Mouse (Mus musculus): ENCODE measurements around the gene Dgcr2.

DNA sequence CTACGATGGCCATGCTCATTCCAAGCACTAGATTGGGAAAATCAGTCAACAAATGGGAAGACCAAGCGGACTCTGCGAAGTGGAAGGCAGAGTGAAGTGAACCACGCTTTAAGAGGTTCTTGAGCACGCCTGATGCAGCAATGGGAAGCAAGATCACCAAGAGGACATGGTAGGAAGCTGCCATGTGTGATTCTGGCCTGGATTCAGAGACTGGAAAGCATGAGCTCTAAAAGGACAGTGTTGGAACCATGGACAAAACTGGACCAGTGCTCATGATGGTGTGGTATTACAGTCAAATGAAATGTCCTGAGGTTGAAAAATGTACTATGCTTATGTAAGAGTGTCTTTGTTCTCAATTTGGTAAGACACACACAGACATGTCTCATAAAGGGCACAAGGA is 47.0 kb downstream of the Dgcr2 start:
- TF ChIP-seq GATA1 (IDR thresholded peaks at IDR 0.05; ENCODE audit: borderline replicate concordance, low read length) = no peak
- TF ChIP-seq FLI1 (IDR thresholded peaks at IDR 0.05; ENCODE audit: low read length) = no peak
